Mouse (Mus musculus) left cerebral cortex, adult 8-10 months (tissue): ENCODE data around the gene Cul4a. TPM values are rescaled to one million over a fixed set of nuclear protein-coding genes. Genes with fewer than 3 reads are reported as not detected.

Source experiments
- DNase-seq, 2 experiments: peaks; one replicate each; pipeline ENCODE4 v3.0.0; 2022; ENCODE audit warnings: low spot score in 2 of 2
- total RNA-seq, 4 experiments: library from RNA; stranded (reverse); gene quantifications; 2 replicates each; pipeline ENCODE4 v1.2.4; 2022

Gene Cul4a
- total RNA-seq, 4 experiments from 2014 or later: 52.9 to 58.8 (median 53.7) TPM

DNA sequence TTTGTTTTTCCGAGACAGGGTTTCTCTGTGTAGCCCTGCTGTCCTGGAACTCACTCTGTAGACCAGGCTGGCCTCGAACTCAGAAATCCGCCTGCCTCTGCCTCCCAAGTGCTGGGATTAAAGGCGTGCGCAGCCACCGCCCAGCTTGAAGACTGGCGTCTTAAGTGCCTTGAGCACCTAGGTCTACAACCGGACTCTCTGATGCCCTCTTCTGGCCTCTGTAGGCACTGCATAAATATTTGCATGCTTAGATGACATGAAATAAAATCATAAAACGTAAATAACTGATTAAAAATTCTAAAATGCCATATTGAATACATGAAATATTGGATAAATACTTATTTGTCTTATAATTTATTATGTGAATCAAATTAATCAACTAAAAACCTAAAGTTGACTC is 26.8 kb downstream of the Cul4a start:
- peak in 1 of 2 experiments; percentile 23 for DNase-seq

DNA sequence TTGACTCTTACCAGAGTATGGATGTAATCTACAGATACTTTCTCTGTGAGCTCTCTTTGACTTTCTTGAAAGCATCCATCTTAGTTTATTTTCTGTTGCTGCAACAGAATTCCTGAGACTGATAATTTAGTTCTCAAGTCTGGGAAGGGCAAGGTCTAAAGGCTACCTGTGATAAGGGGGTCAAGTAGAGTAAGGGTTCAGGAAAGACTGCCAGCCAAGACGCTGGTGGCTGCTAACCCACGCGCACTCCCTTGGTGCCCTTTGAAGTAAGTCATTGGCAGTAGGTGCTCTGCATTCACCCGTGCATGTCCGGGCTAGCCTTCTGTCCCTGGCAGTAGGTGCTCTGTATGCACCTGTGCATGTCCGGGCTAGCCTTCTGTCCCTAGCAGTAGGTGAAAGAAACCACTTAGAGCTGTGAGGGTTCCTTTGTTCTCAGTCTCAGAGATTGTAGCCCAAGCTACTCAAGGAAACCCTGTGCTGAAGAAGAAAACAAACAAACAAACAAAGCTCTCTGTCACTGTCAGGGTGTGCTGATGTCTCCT is 34.3 kb downstream of the Cul4a start:
- no peak for DNase-seq

DNA sequence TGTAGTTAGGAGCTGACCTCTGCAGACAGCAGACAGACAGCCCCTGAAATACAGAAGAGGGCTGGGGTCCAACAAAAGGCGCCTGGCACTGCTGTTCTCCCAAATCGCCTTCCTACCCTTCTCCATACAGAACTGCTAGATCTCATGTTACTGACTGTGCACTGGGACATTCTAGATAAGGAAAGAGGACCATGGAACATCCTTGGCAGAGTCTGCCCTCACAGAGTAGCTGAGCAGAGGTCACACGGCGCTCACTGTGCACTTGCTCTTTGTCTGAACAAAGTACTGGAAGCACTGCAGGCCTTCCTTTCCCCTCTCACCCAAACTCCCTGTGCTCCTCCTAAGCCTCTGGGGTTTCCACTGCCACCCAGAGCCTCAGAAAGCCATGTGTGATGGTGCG is 36.3 kb downstream of the Cul4a start:
- DNase-seq: no peak

DNA sequence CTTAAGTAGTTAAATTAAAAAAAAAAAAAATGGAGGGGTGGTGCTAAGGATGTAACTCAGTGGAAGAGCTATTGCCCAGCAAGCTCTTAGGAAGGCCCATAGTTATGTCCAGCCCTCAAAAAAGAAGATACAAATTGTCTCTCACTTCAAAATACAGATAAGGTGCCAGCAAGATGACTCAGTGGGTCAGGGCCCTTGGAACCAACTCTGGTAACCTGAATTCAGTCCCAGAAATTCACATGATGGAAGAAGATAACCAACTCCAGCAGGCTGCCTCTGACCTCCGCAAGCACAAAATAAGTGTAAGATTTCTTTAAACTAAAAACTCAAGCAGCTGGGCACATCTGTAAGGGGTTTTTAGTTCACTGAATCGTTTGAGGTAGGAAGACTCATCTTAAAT is 43.1 kb downstream of the Cul4a start:
- no peak for DNase-seq

DNA sequence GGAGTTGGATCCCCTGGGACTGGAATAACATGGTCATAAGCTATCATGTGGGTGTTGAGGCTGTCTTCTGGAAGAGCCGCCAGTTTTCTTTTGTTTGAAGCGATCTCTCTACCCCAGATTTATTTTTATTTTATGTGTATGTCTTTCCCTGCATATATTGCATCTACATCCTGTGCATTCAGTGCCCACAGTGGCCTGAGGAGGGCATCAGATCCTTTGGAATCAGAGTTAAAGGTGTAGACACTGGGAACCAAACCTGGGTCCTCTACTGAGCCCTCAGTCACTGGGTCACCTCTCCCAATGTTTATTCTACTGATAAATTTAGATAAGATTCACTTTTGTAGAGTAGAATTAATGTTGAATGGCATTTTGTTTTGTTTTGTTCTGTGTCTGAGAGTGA is 43.9 kb downstream of the Cul4a start:
- no peak for DNase-seq

DNA sequence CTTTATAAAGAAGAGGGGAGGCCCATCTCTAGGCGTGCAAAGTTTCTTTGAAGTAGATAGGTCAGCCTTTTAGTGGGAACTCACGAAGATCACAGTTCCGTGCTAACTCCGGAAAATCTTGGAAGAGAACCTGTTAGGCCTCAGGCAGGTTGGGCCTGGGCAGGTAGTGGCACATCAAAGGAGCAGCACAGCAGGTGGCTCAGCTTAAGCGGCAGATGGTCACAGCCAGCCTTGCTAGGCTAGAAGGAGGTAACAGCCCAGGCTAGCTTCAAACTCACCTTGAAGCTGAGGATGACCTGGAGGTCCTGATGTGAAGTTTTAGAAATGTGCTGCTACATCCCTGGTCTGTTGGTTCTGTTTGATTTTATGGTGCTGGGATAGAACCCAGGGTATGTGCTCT is 44.4 kb downstream of the Cul4a start:
- no peak for DNase-seq

DNA sequence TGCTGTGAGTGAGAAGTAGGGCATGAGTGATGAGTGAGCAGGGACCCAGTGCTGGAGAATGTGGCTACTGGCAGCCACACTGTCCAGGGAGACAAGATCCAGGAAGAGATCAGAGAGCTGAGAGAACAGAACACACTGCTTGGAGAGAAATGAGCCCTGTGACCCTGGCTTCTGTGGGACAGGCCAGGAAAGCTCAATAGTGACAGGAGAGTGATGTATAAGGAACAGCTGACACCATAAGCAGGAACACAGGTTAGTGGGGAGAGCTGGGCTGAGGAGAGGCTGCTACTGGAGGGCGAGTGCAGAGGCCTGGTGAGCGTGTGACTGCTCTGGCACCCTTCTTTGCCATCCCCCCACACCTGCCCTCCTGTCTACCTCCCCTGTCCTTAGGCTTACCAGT is 45.5 kb downstream of the Cul4a start:
- no peak for DNase-seq

DNA sequence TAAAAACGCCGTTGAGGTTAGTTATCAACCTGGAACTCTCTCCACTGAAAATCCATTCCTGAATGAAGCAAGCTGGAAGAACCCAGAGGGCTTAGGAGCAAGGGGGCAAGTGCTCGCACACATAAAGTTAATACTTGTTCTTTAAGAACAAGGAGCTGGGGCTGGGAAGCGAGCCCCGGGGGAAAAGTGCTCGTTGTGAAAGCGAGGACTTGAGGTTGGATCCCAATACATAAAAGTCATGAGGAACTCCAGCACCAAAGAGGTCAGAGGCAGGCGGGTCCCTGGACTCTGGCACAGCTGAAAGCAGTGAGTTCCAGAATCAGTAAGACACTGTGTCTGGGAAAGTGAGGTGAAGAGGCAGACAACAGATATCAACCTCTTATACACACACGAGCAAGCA is 48.7 kb downstream of the Cul4a start:
- no peak for DNase-seq

DNA sequence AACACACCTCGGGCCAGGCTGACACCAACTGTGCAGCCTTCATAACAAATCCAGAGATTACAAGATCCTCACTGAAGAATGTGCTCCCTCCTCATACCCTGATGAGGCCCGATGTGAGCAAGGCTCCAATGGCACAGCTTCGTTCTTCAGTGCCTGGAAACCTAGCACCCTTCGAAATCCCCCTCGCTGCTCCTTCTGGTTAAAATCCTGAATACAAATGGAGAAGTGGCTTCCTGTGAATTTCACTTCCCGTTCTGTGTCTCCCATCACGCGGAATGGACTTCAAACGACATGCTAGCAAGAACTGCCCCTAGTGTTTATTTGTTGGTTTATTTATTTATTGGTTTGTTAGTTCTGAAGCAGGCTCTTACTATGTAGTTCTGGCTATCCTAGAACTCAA is 49.9 kb downstream of the Cul4a start:
- DNase-seq: no peak

DNA sequence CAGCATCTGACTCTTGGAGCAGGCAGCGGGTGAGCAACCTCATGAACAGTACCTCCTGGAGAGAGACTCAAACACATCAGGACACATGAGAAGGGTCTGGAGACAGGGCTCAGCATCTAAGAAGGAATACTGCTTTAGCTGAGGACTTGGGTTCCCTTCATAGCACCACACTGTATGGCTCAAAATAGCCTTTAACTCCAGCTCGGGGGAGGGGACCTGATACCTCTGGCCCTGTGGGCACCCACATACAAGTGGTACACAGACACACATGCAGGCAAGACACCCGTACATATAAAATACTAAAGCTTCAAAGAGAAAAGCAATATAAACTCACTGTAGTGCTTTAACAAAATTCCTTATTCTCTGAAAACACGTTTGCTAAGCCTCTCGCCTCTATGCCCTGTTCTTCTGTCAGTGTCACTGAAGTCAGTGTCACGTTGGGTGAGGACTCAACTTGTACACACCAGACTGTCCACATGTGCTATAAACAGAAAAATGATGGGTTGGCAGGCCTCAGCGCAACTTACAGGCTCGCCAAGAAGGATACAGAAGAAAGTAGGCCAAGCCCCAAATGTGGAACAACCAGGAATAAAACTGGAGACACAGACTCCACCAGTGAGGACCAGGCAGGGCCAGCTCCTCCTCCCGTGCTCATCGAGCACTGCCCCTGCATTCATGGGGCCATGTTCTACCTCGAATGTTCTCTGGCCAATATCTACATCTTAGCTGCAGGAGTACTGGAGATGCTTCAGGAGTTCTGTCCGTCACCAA is 51.1 kb downstream of the Cul4a start:
- peak in 1 of 2 experiments; percentile 40 for DNase-seq

DNA sequence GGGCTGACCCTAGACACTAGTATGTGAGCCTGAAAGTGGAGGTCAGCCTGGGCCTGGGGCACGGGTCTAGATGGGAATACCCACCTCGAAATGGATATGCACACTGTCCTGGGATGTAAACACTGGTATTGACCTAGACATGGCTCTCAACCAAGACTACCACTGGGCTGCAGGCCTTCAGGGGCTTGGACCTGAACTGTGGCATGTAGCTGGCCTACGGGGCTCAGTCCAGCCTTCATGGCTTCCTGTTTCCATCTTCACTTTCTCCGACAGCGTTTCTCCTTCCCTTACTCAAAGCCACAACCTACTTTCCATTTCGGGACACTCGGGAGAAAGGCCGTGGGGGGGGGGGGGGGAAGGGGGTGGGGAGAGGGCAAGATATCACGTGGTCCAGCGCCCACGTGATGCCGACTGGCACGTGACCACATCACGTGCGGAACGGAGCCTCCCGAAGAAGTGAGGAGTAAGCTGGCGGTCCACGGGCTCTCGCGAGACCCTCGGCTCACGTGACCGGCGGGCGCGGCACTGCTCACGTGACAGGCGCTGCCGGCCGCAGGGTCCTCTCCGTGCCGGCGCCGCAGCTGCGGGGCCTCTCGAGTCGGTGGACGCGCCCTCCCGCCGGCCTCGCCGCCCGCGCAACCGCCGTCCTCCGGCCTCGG is 53.4 kb downstream of the Cul4a start, which contains the start of gene Lamp1:
TSS of gene Lamp1 (plus strand) at position 444 of the 659 bp plus-strand sequence.
- peak; percentile 99 for DNase-seq

DNA sequence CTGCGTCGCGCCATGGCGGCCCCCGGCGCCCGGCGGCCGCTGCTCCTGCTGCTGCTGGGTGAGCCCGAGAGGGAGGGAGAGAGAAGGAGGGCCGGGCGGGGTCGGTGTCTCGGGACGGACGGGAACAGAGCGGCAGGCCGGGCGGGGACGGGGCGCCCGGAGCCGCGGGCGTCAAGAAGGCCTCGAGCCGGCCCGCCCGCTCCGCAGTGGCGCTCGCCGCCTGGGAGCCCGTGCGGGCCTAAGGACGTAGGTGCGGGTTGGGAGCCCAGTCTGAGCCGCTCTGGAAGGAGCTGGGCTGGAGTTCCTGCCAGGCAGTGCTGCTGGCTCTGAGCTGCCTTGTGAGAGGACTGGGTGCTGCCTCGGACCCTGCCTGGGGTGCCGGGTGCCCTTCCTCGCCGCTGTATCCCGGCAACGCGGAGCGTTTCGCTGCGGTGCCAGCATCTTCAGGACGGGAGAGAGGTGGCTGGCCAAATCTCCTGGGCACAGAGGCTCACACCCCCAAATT is 54.0 kb downstream of the Cul4a start:
- DNase-seq: no peak

DNA sequence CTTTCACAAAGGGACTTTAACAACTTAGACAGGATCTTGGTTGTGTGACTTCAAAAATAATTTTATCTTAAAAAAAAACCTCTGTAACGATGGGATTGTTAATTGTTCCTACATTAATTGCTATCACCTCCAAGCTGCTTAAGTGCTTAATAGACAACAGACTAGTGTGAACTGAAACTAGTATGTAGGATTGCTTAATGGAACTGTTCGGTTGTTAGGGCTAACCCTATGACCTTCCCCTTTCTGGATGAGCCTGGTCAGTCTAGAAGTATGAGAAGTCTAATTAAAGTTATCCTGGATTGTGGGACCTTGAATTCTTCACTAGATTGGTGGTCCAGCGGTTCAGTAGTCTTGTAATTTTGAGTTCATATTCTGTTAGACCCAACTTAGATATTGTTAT is 55.3 kb downstream of the Cul4a start:
- no peak for DNase-seq

DNA sequence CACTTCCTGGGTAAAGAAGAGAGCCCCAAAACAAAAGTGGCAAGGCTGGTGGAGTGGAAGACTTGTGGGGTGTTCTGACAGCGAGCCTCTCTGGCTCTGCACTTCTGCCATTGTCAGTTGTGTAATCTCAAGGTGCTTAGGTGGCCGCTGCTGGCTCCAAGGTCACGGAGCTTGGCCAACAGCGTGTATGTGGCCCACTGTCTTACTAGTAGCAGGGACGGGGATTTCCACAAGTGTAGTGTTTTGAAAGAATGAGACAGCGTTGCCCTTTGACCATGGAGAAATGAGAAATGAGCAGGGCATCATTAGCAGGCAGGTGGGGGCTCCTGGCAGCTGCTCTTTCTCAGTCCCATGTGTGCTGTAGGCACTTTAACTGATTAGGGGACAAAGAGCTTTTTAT is 56.7 kb downstream of the Cul4a start:
- no peak for DNase-seq

DNA sequence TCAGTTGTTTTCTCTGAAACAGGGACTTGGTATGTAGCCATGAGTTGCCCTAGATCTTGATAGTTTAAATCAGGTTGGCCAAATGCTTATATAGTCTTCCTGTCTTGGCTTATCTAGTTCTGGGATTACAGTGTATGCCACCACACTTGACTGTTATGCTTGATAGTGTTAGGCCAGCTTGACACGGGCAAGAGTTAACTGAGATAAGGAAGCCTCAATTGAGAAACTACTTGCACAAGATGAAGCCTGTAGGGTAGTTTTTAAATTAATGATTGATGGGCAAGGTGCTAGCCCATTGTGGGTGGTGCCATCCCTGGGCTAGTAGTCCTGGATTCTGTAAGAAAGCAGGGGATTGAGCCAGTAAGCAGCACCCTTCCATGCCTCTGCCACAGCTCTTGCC is 58.1 kb downstream of the Cul4a start:
- no peak for DNase-seq

DNA sequence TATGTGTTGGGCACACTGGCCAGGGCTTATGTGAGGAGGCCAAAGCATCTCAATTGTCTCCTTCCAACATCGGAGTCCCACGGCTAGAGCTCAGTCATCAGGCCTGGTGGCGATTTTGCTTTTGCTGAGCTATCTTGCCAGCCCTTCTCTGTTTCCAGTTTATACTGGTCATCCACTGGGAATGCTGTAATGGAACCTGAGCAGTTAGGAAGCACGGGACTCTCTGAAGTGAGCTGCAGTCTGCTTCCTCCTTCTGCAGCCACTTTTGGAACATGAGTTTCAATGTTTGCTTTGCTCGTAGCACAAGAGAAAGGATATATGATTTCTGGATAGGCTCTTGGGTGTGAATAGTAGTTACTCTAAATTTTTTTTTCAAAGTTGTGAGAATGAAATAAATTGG is 58.9 kb downstream of the Cul4a start:
- DNase-seq: no peak

DNA sequence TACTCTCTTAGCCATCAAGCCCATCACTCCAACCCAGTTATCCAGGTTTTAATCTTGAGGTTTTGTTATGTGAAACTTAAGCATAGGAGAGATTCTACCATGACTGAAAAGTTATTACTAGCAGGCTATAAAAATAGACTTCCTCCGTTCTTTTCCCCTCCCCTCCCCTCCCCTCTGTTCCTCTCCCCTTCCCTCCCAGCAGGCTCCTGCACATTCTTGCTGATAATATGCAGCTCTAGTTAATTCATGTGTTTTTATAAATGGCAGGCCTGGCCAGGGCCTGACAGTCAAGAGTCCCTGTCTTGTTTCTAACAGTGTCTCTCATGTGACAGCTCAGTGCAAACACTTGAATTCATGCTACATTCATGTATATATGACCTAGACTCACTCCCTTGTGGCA is 65.1 kb downstream of the Cul4a start:
- DNase-seq: no peak

DNA sequence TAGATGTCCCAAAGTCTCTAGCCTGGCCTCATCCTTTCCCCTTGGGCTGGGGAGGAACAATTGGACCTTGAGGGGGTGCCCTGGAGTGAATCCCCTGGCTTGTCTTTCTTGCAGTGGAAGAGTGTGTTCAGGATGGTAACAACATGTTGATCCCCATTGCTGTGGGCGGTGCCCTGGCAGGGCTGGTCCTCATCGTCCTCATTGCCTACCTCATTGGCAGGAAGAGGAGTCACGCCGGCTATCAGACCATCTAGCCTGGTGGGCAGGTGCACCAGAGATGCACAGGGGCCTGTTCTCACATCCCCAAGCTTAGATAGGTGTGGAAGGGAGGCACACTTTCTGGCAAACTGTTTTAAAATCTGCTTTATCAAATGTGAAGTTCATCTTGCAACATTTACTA is 68.9 kb downstream of the Cul4a start:
- DNase-seq: no peak

DNA sequence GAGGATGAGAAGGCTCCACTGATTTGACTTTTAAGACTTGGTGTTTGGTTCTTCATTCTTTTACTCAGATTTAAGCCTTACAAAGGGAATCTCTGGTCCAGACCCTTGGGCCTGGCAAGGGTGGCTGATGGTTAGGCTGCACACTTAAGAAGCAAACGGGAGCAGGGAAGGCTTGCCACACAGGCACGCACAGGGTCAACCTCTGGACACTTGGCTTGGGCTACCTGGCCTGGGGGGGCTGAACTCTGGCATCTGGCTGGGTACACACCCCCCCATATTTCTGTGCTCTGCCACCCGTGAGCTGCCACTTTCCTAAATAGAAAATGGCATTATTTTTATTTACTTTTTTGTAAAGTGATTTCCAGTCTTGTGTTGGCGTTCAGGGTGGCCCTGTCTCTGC is 69.4 kb downstream of the Cul4a start:
- no peak for DNase-seq

DNA sequence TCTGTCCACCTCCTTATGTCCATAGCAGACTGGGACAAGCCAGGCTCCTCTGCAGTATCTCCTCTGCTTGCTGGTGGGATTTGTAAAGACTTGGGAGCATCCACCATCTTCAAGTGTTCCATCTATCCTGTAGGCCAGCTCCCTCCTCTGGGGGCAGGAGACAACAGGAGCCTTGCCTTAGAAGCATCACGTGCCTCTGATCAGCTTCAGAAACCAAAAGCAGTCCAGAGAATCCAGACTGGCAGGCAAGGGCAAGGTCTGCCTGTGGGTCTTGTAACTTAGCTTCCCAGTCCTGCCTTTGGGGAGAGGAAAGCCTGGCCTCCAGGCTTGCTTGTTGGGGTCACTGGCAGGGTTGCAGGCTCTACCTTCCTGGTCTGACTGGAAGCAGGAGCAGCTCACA is 70.2 kb downstream of the Cul4a start:
- no peak for DNase-seq

DNA sequence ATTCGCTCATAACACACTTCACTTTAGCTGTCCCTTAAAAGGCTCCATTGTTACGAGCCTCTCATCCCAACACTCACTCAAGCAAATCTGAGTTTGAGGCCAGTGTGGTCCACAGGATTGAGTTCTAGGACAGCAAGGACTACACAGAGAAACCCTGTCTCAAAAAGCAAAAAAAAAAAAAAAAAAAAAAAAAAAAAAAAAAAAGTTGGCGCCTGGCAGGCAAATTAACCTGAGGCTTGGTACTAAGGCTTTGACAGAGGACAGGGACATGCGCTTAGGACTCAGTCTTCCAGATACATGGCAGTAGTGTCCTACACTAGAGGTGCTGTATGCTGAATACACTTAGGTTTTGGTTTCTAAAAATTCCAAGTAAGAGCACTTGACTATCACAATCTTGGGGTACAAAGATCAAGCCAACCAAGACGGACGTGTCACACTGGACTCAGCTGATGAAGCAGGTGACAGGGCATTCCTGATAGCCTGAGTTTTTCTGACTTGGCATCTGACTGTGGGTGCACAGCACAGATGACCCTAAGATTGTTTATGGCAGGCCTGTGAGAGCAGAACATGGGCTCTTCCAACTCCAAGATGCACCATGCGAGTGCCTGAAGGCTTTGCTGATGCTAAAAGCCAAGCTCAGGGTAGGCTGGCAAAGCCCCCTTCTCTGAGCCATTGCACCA is 71.9 kb downstream of the Cul4a start:
- no peak for DNase-seq

DNA sequence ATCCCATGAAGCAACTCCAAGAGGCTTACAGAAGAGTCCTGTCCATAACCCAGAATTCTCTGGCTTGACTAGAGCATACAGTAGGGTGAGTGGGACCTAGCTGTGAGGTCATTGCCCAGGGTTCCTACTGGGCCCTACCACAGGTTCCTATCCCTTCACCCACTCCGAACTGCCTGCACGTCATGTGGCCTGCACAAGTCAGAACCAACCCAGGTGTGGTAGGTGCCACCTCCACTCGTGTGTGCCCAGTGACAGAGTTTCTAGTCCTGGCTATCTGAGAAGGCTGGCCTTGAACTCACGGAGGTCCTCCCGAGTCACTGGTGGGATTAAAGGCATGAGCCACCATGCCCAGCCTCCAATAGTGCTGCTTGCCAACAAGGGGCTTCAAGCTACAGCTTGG is 72.7 kb downstream of the Cul4a start:
- no peak for DNase-seq
